Mouse (Mus musculus) gastrocnemius, adult 18-20 months (tissue): Measurements from ENCODE around the gene Guf1. TPM values are rescaled to one million over a fixed set of nuclear protein-coding genes. Genes with fewer than 3 reads are reported as not detected.

Experiments
- DNase-seq: peaks from one replicate; pipeline ENCODE4 v3.0.0; 2021; ENCODE audit warnings: low spot score
- long read RNA-seq, 2 experiments: library from polyadenylated mRNA; stranded (forward); transcript quantifications; one replicate each; pipeline ENCODE4 v2.0.0; 2021
- total RNA-seq, 2 experiments: library from RNA; stranded (reverse); gene quantifications; 2 replicates each; pipeline ENCODE4 v1.2.3; 2021

Gene Guf1
- total RNA-seq: 10 to 100 TPM; 15.7 to 16.0 TPM
- long read RNA-seq, experiment 1, full-length matches to known transcripts: 20 of 29 reads
- long read RNA-seq, experiment 1, partial matches to known transcripts: 4 of 29 reads
- long read RNA-seq, experiment 1, other reads (novel, unspliced or antisense): 5 of 29 reads
- long read RNA-seq, experiment 2, transcript Guf1-202 (17 exons, 3,433 nt): major isoform, 9 of 14 reads
- long read RNA-seq, experiment 2, partial matches to known transcripts: 1 of 14 reads
- long read RNA-seq, experiment 2, other reads (novel, unspliced or antisense): 3 of 14 reads

- peak; percentile 96 for DNase-seq
These were observed at the start of gene Guf1 for GRCm38 (mm10) chr5:69556628-69557403. Gene Guf1, plus strand, starts transcription at chr5:69556923.

DNA sequence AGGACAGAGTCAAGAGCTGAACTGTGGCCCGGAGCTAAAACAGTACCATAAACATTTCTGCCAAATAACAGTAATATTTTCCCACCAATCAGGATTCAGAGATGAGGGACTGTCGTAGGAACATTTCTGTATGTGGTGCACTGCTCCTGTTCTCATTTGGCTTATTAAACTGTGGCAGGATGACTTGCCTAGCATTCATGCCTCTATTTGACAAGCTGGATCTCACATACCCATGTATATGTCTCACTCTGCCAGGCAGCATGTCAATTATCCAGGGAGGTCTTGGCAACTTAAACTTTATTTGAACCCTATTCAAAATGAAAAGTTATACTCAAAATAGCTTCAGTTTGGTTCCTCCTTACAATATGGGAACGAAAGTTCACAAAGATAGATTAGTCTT is 49.7 kb upstream of the Guf1 start:
- DNase-seq: no peak

- DNase-seq: no peak
These were observed 45.1 kb upstream of the Guf1 start for GRCm38 (mm10) chr5:69511631-69512030.

DNA sequence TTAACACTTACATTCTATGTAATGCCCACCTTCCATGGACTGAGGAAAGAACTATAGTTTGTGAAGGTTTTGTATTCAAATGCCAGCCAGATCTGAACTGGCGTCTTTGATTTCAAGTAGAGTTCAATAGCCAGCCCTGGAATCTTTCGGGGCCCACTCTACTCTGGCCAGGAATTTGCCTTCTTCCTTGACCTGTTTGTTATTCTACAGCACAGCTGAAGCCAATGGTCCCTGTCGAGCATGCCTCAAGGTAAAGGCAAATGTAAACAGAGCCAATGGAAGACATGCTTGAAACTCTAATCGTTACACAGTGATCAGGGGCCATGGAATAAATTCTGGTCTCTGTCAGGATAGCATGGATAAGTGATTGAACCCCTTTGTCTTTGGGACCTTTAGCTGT is 44.5 kb upstream of the Guf1 start:
- DNase-seq: no peak

- DNase-seq: peak; percentile 16
These were observed 36.0 kb upstream of the Guf1 start for GRCm38 (mm10) chr5:69520661-69521278.

- DNase-seq: no peak
These were observed 34.7 kb upstream of the Guf1 start for GRCm38 (mm10) chr5:69522064-69522463.

DNA sequence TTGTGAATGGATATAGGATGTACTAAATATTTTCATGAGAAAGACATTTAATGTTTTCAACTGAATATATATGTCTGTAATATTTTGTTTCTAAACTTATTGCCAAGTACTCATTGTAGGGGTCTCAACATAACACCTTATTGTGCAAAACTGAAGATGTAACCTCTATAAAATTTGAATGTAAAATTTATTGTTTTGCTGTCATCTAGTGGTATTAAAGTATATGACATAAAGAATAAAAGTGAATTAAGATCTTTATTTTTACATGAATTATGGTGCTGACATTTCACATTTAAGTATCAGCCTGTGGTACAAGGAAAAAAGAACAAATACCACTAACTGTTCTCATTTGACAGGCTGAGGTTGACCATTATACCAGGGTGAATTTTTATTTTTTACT is 32.8 kb upstream of the Guf1 start:
- DNase-seq: no peak

DNA sequence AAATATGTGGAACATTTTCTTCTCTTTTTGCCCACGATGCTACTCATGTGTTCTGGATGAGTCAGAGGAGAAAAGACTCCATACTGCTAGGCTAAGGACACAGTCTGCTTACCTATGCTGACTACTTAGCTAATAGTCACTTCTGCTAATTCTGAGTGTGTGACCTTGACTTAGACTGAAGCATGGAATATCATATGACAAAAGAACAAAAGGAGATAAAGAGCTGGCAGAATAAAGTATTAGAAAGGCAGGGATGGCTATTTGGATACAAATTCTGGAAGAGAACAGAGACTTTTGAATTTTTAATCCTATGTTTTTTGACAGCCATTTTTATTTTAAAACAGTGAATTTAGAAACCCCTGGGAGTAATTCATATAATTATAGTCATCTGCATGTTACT is 15.0 kb upstream of the Guf1 start:
- DNase-seq: no peak

- DNase-seq: peak; percentile 77
These were observed 14.2 kb upstream of the Guf1 start, which contains the start of gene Yipf7 for GRCm38 (mm10) chr5:69542489-69542888. Gene Yipf7, minus strand, starts transcription at chr5:69542648.

DNA sequence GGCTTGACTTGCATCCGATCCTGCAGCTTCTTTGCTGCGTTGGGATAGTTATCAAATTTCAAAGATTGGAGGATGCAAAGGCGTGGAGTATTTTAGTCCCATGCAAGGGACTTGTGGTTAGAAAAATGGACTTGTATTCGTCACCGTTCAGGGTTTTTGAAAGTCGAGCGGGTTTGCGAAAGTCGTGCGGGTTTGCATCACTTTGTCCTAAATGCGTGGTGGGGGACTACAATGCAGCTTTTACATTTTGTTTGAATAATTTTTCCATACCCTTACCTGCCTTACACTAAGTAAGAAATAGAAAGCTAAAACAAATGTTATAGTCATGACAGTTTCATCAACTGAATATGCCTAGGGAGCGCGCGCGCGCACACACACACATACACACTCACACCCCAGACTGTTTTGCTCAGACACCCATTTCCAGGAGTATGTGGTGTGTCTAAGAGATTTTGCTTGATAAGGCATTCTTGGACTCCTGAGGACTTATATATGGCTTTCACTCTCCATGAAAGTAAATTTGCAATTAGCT is 747 bp downstream of the Guf1 start:
- DNase-seq: no peak

DNA sequence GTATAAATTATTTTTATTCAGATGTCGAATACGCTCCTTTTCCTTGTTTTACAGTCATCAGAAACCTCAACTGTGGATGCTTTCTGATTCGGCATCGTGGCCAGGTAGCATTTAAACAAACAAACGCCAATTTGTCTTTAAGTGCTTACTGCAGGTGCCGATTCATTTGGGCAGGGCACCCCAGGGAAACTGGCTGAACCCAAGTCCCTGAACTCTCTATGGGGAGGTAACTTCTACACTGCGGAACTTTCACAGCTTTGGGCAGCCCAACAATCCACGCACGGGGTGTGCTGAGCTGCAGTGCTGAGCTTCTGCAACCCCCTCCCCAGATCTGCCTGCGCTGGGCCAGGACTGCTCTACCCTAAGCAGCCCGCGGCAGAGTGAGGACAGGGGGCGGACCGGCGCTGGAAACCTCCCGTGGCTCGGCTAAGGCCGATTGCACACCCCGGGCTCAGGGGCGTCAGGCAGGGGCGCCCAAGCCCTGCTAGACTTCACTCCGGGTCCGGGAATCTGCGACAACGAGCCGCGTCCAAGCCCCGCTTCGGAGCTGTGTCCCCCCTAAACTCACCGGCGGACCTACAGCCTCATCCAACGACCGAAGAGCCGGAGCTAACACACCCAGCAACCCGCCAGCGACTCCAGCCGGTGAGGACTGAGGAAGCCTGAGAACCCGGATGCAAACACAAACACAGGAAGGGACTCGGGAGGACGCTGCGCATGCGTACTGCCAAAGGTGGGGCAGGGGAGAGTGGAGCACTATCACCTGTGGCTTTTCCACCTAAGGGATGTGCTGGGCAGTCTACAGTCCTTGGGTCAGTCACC is 35.1 kb downstream of the Guf1 start, which contains the start of gene Gnpda2:
Gene Gnpda2 (minus strand): TSS at position 701 of the 822 bp plus-strand sequence.
- DNase-seq: peak; percentile 79

DNA sequence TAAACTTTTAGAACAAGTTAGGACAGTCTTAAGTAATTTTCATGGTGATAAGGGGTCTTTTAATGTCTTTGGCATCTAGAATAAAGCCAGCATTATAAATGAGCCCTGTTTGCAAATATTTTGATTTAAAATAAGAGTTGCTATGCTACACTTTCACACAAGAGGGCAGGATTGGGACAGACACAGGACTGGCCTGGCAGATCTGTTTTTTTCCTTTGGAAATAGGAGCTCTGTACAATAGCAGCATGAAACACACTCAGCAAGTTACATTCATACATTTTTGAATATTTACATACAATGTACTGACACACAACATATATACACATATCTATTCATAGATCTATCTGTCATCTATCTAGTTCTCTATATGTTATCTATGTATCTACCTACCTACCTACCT is 44.3 kb downstream of the Guf1 start:
- no peak for DNase-seq

- DNase-seq: peak; percentile 5
These were observed 56.6 kb downstream of the Guf1 start for GRCm38 (mm10) chr5:69613209-69613796.

- no peak for DNase-seq
These were observed 64.2 kb downstream of the Guf1 start for GRCm38 (mm10) chr5:69620899-69621298.

Other genes starting within 250 kb of the Guf1 start
- gene Kctd8, start 215.2 kb upstream of the Guf1 start, total RNA-seq: not detected
- gene Yipf7, start 14.3 kb upstream of the Guf1 start, total RNA-seq: 100 to 1,000 TPM in 1 of 2 experiments, 10 to 100 TPM in 1; 86.5 to 108 TPM
- gene Gnpda2, start 35.4 kb downstream of the Guf1 start, total RNA-seq: 1 to 10 TPM; 3.7 to 4.1 TPM